Mouse (Mus musculus): Measurements from ENCODE around the gene Ephb4.

DNA sequence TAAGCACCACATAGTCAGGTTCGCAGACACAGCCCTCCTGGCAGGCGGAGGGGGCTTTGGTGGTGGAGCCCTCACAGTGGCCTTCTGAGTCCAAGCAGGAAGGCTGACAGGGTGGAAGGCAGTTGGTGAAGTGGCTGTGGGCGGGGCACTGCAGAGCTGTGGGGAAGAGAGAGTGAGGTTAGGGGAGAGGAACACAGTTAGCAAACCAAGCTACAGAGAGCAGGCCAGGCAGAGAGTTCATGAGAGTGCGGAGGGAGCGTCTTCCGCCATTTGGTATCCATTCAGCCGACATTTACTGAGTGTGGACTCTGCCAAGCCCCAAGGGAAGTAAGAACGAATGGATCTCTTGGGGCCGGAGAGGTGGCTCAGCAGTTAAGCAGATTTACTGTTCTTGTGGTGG lies 69.2 kb downstream of the Ephb4 start:
- TF ChIP-seq CTCF (IDR thresholded peaks at IDR 0.05) (no peak), EP300 (IDR thresholded peaks at IDR 0.05; ENCODE audit: insufficient read depth, low read depth, low read length) (no peak), POLR2A (IDR thresholded peaks at IDR 0.05; ENCODE audit: insufficient read depth, low read depth, low read length) (no peak)
